Mouse (Mus musculus): Measurements from ENCODE around the gene Zkscan16.

Zkscan16 gene

DNA sequence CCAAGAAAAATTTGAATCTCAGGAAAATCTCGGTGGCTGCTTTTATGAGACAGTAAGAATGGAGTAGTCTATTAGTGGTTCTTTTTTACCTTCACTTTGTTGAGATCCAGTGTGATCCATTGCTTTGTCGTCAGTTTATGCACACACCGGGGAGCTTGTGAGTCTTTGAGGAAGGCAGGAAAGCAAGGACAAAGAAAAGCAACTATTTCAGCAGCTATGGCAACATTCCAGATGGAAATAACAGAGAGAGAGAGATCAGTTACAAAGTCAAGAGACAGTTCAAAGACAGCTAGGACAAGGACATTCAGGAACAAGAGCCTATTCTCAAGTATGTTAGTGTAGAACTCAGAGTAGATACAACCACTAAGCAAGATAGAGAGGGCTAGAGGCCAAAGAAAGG, 7.6 kb upstream of the Zkscan16 start:
- DNase-seq (ENCODE audit: low read depth, low spot score) = no peak

DNA sequence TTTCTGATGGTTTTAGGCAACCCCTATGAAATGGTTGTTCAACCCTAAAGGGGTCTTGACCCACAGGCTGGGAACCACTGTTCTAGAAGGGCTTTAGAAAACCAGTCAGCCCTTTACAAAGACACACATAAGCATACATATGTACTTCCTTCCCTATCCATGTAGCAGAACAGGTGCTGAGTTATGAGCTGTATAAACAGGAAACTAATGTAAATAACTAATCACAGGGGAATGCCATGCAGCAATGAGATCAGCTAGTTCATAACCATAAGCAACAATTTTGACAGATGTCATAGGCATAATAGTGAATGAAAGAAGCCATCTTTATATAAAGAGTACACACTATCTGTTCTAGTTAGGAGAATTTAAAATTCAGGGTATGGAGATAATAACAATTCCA, 1.8 kb upstream of the Zkscan16 start:
- no peak for DNase-seq (ENCODE audit: low read depth, low spot score)

DNA sequence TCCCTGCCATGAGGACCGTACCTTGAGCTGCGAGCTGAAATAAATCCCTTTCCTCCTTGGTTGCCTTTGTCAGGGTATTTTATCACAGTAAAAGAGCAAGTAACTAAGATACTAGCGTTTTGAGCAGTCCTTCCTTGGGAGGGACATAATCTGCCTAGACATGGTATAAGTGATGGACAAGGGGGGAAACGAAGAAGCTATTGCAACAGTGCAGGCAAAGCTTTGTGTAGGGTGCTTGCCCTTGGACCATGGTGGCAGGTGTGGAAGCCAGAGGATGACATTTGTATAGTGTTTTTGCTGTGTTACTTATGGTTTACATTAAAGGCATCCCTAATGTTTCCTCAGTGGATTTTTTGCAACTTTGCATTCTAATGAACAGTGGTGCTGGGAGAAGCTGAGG, 486 bp upstream of the Zkscan16 start:
- no peak for DNase-seq (ENCODE audit: low read depth, low spot score)

DNA sequence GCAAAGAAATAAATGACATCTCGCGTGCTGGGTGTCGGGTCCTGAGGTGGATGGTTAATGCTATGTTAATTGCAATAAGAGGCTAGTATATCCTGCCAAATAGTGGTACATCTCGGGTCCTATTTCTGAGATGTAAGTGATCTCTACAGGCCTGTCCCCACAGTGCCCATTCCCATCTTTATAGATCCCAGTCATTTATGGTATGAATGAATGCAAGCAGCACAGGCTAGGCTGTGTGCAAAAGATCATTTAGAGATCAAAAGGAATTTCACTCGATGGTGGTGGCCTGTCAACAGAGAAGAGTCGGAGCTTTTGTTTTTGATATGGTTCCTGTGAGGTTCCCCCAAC, 752 bp downstream of the Zkscan16 start:
- DNase-seq (ENCODE audit: low read depth, low spot score) = no peak

DNA sequence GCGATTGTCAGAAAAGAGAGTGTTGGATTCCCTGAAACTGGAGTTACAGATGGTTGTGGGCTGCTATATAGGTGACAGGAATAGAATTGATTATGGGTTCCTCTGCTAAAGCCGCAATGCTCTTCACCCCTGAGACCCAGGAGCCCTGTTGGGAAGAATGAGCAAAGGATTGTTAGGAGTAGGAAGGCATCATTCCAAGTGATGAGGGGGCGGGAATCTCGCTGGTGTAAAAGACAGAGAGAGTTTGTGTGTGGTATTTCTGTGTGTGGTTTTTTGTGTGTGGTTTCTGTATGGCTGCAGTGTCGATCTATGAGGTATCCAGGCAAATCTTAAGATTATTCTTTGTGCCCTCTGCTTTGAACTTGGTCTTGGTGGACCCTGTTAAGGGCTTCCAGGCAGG, 1.3 kb downstream of the Zkscan16 start:
- no peak for DNase-seq (ENCODE audit: low read depth, low spot score)

DNA sequence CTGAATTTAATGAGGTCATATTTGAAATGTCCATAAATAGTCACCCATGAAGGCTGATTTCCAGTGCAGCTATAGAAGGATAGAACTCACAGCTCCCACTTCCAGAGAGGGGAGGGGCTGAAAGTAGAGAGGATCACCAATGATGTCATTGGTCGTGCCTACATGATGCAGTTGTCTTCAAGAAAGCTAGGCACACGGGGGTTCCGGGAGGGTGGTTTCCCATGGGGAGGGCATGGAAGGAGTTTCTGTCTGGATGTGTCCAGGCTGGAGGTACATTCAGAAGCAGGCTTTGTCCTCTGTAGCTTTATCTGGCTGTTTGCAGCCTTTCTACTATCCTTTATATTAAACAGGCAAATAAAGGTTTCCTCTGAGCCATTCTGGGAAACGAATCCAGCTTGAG, 5.0 kb downstream of the Zkscan16 start:
- DNase-seq (ENCODE audit: low read depth, low spot score) = no peak

DNA sequence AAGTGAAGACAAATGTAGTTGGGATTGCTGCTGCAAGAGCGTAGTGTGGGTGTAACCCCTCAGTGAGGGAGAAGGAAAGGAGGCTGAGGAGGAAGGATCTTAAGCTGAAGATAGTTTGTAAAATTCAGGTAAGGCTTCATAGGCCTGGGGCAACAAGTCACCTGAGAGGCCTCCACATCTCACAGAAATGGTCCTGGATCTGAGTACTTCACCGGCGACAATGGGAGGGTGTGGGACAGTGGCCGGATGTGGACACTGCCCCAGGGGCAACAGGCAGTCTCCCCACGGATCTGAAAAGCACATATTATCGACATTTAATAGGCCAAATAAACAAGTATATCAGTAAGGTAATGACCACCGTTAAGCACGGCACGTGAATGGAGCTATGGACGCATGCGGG, 9.2 kb downstream of the Zkscan16 start:
- DNase-seq (ENCODE audit: low read depth, low spot score) = no peak

DNA sequence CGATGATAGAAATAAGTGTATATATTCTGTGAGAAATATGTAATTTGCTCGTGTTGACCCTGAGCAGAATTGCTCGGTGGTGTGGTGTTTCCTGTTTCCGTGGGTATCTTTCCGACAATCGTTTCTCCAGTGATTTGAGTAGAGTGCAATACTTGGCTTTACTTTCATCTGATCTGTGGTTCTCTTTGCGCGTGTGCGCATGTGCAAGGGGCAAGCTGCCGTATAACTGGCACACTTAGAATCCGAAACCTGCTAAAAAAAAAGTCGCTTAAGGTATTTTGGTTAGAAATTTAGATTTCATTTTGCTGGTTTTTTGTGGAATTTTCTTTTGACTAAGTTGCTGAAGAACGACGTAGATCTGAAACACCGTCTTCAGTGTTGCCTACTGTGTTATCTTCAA, 18.3 kb downstream of the Zkscan16 start:
- DNase-seq (ENCODE audit: low read depth, low spot score) = no peak

DNA sequence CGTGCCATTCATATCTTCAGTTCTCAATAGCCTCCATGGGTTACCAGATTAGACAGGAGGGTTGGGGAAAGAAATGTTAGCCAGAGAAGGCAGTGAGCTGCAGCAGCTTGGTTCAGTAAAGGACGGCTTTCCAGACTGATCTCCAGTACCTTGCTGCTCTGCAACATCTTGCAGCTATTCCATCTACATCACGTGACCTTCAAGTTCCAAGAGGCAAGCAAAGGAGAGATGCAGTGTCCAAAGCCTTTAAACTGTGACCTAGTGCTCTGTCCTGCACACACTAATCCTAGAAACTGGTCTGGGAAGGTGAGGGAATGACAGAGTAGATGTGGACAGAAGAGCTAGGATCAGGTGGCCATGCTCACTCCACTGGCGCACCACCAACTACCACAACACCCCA, 19.8 kb downstream of the Zkscan16 start:
- DNase-seq (ENCODE audit: low read depth, low spot score) = no peak

DNA sequence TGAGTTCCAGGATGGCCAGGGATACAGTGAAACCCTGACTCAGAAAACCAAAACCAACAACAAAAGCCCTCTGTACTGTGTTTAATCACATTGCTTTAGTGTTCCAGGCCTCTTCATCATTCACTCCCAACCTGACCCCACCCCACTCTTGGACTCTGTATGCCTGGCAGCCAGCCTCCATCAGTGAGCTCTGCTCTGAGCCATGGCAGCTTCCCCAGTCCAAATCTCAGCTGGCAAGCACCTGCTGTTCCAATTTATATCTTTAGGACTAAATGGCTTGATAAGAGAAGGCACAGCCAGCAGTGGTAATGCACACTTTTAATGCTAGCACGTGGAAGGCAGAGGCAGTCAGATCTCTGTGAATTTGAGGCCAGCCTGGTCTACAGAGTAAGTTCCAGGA, 21.7 kb downstream of the Zkscan16 start:
- no peak for DNase-seq (ENCODE audit: low read depth, low spot score)

DNA sequence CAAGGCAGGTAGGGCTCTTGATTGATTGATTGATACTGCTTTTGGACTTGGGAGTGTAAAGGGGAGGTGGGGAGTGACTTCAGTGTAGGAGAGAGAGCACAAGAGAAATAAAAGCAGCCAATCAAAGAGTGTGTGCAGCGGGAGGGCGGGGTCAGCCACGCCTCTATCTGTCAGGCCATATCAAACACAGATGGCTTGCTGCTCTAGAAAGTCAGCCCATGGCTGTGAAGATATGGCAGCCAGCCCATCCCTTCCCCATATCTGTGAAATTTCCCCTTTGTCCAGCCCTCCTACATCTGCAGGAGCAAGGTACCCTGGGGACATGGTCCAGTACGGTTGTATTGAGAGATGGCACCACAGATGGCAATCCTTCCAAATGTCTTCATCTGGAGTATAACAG, 27.2 kb downstream of the Zkscan16 start:
- no peak for DNase-seq (ENCODE audit: low read depth, low spot score)

DNA sequence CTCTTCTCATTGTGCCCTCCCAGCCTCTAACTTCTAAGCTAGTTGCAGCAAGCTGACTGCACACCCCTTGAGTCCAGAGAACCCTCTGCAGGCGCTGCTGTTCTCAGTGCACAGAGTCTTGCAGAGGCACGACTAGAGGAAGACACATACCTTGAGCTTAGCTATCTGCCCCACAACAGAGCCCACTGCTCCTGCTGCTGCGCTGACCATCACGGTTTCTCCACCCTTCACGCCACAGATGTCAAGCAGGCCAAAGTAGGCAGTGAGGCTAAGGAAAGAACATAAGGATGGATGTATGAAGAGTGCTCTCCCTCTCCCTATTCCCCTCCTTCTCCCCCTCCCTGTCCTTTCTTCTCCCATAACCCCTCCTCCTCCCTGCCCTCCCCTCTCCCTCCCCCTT, 32.3 kb downstream of the Zkscan16 start:
- DNase-seq (ENCODE audit: low read depth, low spot score) = no peak

DNA sequence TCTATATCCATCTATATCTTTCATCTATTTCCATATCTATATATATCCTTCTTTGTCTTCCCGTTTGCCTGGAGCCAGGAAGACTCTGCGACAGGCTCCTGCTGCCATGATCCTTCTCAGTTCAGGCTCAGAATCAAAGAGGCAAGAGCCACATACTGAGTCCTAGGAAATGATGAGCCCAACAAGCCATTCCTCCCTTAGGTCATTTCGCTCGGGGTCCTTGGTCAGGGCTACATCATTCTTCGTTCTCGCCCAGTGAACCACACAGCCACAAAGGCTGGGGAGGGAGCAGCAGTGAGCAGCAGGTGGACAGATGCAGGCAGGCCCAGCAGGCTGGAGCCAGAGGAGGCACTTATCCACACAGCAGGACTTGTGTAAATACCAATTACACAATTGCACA, 38.0 kb downstream of the Zkscan16 start:
- no peak for DNase-seq (ENCODE audit: low read depth, low spot score)

DNA sequence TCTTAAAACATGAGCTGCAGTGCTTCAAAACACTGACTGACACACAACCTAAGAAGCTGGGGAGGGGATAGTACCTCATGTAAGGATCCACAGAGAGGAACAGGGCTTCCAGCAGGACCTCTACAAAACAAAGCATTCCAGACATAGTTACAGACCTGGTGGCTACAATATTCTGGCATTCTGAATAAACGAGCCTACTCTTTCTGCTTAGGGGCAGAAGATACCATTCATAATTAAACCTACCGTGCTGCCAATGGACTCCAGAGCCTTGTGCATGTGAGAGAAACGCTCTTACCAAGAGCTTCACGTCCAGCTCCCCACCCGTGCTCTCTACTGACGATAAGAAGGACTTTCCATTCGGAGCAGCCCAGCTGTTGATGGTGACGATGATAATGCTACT, 39.4 kb downstream of the Zkscan16 start:
- no peak for DNase-seq (ENCODE audit: low read depth, low spot score)

DNA sequence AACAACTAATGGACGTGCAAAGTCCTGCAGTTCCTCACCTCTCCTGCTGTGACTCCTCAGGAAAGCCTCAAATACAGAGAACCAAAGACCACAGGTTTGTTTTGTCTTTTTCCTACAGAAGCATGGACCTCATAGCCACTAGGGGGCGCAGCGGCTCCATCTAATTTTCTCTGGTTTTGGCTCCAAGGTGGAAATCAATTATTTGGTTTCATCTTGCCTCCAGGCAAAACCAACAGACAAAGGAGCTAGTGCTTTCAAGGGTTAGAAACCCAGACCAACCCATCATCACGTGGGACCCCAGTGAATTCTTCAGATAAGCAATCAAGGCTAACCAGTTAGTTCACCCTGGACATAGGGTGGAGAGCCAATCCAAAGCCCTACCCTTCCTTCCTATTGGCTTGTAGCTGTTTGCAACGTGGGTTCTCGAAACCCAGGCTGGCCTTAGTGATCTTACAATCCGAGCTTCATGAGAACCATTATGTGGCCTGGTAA, 41.8 kb downstream of the Zkscan16 start:
- DNase-seq (ENCODE audit: low read depth, low spot score) = no peak

DNA sequence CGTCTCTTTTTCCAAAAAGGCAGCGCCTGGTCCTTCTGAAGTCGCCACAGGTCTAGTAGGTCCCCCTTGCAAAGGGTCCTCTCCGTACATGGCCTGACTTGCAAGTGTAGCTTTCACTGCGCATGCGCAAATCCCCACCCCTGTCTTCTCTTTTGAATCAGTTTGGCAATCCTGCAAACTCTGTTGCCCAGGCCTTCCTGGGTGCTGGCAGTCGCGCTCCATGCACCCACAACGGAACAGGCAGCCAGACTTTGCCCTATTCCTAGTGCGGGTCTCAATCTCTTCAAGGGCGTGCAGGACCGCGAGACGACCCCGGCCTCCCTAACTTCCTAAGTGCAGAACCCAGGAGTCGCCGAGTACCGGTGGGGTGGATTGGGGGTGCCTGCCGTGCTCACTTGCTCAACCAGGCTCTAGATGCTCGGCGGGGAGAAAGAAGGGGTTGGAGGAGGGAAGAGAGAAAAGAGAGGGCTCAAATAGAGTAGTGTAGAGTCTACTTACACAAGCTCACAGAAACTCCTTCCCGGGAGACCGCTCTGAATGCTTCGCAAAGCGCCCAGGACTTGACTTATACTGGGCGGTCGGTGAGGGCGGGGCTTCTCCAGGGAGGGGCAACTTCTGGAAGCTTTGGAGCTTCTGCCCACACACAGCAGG, 43.2 kb downstream of the Zkscan16 start, which contains the start of gene Ptgr1:
Ptgr1 (minus strand) TSS at position 580 of the 651 bp plus-strand sequence.
- no peak for DNase-seq (ENCODE audit: low read depth, low spot score)

DNA sequence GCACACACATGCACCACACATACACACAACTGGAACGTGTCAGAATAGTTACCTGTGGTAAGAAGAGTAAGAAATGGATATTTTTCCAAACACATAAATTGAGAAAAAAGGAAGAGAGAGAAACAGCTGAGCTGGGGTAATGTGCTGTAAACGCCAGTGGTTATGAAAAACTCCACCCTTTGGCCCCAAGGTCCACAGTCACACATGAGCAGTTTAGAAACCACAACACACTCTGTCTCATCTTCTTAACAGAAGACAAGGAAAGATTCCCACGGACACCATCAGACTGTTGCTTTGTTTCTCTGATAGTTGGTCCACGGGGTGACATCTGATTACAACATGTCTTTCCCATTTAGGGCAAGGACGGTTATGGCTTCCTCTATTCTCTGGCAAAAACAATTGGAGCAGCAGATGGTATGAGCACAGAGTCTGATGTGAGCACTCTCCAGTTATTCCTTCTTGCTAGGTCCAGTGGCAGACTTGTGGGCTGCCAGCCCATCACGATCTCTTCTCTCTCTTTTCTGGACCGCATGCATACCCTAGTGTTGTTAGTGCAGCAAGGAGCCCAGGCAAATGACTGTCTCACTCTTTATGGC, 46.0 kb downstream of the Zkscan16 start:
- DNase-seq (ENCODE audit: low read depth, low spot score) = no peak

DNA sequence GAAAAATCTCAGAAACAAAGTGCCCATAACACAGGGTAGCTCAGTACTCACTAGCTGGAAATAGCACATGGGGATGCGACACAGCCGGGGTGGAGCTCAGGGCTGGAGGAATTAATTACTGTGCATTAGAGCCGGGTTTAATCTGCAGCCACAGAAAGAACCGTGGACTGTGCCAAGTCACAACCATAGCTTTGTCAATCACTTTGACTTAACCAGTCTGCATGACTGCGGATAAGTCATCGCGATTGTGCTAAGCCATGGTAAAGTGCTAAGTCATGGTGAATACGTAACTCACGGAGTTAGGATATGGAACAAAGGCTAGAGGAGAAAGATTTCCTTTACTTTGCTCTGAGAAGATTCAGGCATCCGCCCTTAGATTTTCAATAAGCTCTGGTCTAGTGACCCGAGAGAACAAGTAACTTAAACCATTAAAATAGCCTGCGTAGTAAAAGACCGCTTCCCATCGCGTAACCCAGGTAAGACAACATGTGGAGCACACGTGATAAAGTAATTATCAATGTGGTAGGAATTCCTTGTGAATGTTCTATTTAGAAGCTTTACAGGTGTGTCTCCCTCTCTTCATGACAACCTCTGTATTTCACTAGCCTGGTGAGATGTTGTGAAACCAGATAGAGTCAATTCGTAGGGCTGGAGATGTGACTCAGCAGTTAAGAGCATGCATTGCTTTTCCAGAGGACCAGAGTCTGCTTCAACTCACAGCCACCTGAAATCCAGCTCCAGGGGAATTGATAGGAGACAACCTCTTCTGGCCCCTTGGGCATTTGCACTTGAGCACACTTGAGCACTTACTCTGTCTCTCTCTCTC, 47.4 kb downstream of the Zkscan16 start:
- DNase-seq (ENCODE audit: low read depth, low spot score) = no peak

DNA sequence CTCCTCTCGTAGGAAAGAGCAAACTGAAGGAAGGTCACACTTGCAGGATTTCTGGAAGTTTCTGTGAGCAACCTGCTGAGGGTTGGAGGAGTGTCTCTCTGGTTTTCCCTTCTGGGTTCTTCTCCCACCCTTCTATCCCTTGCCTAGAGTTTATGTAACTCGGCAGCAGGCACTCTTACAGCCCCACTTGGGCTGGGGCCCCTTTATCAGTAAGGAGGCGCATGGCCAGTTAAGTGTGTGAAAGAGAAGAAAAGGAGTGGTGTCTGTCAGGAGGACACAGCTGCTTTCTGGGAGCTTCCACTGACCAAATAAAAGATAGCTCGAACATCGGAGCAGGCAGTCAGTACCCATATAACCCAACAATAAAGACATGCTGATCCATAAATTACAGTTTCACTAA, 48.8 kb downstream of the Zkscan16 start:
- DNase-seq (ENCODE audit: low read depth, low spot score) = no peak

DNA sequence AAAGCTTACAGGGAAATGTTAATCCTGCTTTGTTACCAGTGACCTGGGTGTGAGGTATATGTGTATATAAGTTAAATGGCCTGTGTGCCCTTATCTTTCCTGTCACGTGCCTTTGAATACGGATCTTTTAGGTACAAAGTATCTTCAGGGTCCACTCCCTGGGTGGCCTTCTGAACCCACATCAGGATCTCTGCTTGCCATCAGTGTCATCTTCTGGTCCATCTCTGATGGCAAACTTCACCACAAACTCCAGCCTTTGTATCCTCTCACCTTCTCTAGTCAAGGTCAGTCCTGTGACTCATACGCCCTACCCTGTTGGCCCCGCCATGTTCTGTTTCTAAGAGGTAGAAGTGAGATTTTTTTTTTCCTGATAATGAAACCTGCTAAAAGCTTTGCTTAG, 51.3 kb downstream of the Zkscan16 start, which contains the start of gene Dnajc25:
Dnajc25 (plus strand) TSS at position 301 of the 400 bp plus-strand sequence.
- no peak for DNase-seq (ENCODE audit: low read depth, low spot score)

DNA sequence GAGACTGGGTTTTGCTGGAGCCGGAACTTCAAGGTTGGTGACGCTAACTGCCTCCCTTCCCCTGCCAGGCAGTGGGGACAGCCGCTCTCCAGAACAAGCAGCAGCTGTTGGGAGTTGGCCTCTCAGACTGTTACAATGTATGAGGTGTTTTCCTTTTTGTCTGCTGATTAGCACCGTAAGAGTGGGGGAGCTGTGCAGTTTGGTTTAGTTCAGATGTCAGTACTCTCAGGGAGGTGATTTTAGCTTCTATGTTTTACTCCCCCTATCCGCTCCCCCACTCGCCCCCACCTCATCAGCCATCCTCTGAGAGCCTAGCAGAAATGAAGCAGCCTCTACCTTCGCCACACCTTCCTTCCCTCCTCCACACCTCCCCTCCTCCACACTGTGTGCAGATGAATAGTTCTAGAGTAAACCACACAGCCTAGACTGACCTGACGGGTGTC, 51.8 kb downstream of the Zkscan16 start:
- no peak for DNase-seq (ENCODE audit: low read depth, low spot score)

DNA sequence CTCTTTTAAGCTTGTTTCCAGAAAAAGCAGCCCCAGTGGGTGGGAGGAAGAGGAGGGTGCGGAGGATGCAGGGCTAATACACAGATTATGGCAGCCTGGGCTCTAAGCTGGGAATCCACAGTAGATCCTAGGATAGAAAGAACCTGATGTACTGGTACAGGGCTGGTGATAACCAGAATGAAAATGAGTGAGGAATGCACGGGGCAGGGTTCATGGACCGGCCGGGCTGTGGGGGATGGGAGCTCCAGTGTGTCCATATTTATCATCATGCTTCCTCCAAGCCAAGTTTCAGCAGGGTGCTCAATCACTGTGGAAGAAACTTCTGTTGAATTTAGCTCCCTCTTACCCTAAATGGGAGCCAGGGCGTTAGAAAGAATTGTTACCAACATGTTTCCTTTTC, 53.7 kb downstream of the Zkscan16 start:
- DNase-seq (ENCODE audit: low read depth, low spot score) = no peak

DNA sequence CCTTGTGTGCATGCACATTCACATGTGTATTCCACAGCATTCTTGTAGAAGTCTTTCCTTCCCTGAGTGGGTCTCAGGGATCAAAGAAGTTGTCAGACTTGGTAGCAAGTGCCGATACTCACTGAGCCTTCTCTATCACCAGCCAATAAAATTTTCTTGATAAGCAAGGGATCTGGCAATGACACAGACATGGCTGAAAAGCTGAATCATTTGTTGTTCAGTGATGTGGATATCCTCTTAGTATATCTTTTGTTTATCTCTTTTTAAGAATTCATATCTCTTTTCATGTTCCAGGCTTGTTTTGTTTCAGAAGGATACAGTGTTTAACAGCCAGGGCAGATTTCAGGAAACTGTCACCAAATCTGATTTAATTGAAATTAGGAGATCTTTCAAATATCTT, 55.3 kb downstream of the Zkscan16 start:
- DNase-seq (ENCODE audit: low read depth, low spot score) = no peak

Measured in retina, adult 2 months (tissue).